Mouse (Mus musculus) cerebellum, adult 2 months (tissue): ENCODE data around the gene Gm21992.
A peak's percentile ranks its signal among the peaks of the same experiment; 100 is the strongest.

ENCODE experiments used
- CTCF ChIP-seq: fragments of 200-500 bp; IDR thresholded peaks from 2 replicates; pipeline ENCODE4 v1.5.1; 2011; ENCODE audit warnings: low read depth, mild to moderate bottlenecking, control low read depth, low read length, moderate library complexity, borderline replicate concordance; ENCODE audit not compliant: insufficient read depth
- POLR2A ChIP-seq: fragments of 200-500 bp; IDR thresholded peaks from 2 replicates; pipeline ENCODE4 v1.6.1; 2011; ENCODE audit warnings: low read length, control low read depth, borderline replicate concordance; ENCODE audit not compliant: insufficient read depth

DNA sequence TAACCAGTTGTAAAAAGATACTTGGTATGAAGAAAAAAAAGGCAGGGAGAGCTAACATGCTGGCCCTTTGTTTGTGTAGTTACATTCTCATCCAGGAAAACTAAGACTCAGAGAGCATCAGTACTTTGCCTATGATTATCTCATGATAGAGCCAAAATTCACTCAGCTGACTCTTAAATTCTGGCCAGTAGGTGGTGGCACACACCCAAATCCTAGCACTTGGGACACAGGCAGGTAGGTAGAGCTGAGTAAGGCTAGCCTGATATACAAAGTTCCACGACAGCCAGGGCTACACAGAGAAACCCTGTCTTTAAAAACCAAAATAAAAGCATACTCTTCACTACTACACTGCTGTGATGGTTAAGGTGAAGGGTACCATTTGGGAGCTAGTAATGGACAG is 48.5 kb downstream of the Gm21992 start:
- TF ChIP-seq POLR2A (no peak), CTCF (peak; percentile 46; the same call in 1 of the 2 replicates)
